Mouse (Mus musculus) layer of hippocampus, adult 2 months (tissue): ENCODE data around the gene Olig2. TPM values are rescaled to one million over a fixed set of nuclear protein-coding genes. Genes with fewer than 3 reads are reported as not detected.
"Not testable (repeated sequence)": the region's sequence is repeated elsewhere in the genome, so short reads cannot be mapped to it uniquely, and the experiment has no call there.

Source experiments
- DNase-seq, 2 experiments: peaks; one replicate each; pipeline ENCODE4 v3.0.0; 2022; ENCODE audit warnings: low spot score in 2 of 2
- H3K27ac ChIP-seq: fragments of 200-600 bp; 2 replicates; pipeline ENCODE4 v1.8.1; 2022
- H3K4me3 ChIP-seq: fragments of 200-600 bp; 2 replicates; pipeline ENCODE4 v1.8.1; 2022; ENCODE audit warnings: mild to moderate bottlenecking
- CTCF ChIP-seq: fragments of 200-600 bp; conservative IDR thresholded peaks from 2 replicates; pipeline ENCODE4 v1.8.1; 2022; ENCODE audit warnings: antibody characterized with exemption, mild to moderate bottlenecking, moderate library complexity
- total RNA-seq, 2 experiments: library from RNA; stranded (reverse); gene quantifications; 2 replicates each; pipeline ENCODE4 v1.2.3; 2021

Gene Olig2
- total RNA-seq, 2 experiments from 2014 or later, result 25.2 to 27.1 TPM

DNA sequence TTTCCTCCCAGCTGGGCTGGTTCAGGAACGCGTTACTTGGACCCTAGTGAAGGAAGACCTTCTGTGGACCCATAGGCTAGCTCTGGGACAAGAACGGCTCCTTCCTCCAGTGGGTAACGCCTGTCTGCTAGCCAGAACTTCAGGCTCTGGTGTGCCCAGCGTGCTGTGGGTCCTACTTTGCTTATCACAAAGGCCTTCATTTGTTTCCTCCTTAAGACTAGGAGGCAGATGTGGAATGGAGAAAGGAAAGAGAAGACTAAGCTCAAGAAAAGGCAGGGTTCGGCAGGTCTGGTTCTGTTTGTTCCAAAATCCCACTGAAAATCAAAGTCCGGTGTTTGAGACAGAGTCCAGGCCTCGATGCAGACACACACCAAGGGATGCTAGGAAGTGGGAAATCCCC lies 4.4 kb downstream of the Olig2 start:
- no peak for TF ChIP-seq CTCF
- no peak overlapping the region; the same call in 1 of the 2 replicates for H3K4me3 ChIP-seq
- H3K27ac ChIP-seq, result peak overlapping the region; percentile 61
- DNase-seq, result no peak

DNA sequence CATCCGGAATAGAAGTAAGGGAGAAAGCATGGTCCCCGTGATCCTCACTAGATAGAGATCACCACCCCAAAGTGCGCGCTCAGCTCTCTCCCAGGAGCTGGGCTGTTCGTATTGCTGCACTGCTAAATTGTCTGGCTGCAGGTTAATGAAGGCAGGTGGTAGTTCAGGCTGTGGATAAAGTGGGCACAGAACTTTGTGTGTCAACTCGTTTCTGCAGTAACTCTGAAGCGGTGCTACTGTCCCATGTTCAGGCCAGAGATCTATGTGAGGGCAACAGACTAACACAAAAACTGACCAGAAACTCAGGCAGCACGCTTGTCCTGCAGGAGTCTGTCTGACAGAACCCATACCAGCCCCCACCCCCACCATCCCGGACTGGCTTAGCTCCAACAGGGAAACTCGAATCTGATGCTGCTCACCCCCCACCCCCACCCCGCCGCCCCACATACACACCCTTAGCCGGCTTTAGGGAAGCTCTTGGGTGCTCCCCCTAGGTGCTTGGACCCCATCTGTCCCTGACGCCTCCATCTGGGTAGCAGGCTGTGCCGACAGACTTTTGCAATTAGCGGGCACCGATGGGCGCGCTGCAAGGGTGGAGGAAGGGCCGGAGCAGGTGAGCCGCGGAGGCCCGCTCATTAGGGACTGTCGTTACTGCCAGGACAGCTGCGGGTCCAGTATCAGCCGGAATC lies 6.7 kb downstream of the Olig2 start:
- H3K27ac ChIP-seq, result no peak overlapping the region
- DNase-seq, result no peak
- no peak overlapping the region for H3K4me3 ChIP-seq
- no peak for TF ChIP-seq CTCF

DNA sequence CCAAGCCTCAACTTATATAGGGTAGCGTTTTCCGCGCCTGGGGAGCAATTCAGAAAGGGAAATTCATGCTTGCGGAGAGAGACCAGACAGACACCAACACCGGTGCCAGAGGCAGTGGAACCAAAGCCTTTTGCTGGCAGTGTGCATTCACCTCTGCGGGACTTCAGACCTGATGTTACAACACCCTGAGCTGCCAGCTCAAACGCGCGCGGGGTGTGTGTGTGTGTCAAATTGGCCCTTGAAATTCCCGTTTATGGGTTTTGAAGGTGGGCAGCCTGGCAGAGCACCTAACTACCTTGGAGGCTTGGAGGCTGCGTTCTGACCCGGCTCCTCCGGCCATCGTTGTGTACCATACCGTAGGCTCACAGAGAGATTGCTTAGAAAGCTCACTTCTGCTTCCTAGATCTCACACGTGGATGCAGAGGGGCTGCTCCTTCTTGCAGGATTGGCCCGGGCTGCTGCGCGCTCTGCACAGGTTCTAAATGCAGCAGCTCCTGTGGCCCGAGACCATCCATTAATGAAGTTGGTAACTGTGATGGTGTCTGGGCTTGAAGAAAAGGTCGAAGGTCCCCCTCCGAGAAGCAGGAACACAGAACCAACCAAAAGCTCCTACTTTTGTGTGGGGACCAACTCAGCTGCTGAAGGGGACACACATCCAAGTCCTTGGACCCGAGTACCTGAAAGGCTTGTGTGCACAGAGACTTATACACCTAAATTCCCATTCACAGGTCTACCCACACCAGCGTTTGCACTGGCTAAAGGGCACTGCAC lies 7.4 kb downstream of the Olig2 start:
- no peak for TF ChIP-seq CTCF
- no peak overlapping the region for H3K27ac ChIP-seq
- no peak for DNase-seq
- H3K4me3 ChIP-seq, result no peak overlapping the region

- DNase-seq, result peak in 1 of 2 experiments; percentile 21
- TF ChIP-seq CTCF, result no peak
- H3K4me3 ChIP-seq, result no peak overlapping the region
- no peak overlapping the region for H3K27ac ChIP-seq
Measured at GRCm38 (mm10) chr16:91233241-91233944, 8.1 kb downstream of the Olig2 start.

GRCm38 (mm10) chr16:91239024-91239423 lies 13.8 kb downstream of the Olig2 start:
- no peak for TF ChIP-seq CTCF
- H3K27ac ChIP-seq, result no peak overlapping the region
- no peak for DNase-seq
- H3K4me3 ChIP-seq, result no peak overlapping the region

GRCm38 (mm10) chr16:91246292-91246691 lies 21.0 kb downstream of the Olig2 start:
- Histone ChIP-seq H3K4me3 (no peak overlapping the region), H3K27ac (no peak overlapping the region)
- DNase-seq, result no peak
- TF ChIP-seq CTCF, result no peak

- H3K4me3 ChIP-seq, H3K27ac ChIP-seq, DNase-seq: not testable (repeated sequence)
Measured at GRCm38 (mm10) chr16:91255419-91256164, 30.3 kb downstream of the Olig2 start.

- no peak overlapping the region for H3K4me3 ChIP-seq
- DNase-seq, result no peak
- no peak overlapping the region for H3K27ac ChIP-seq
- no peak for TF ChIP-seq CTCF
Measured at GRCm38 (mm10) chr16:91258956-91259355, 33.7 kb downstream of the Olig2 start.

- Histone ChIP-seq H3K27ac (no peak overlapping the region), H3K4me3 (no peak overlapping the region)
- no peak for DNase-seq
- no peak for TF ChIP-seq CTCF
Measured at GRCm38 (mm10) chr16:91260861-91261260, 35.6 kb downstream of the Olig2 start.

GRCm38 (mm10) chr16:91262467-91263220 lies 37.4 kb downstream of the Olig2 start:
- no peak overlapping the region for H3K4me3 ChIP-seq
- DNase-seq, result peak; percentile 21 to 60
- H3K27ac ChIP-seq, result peak overlapping the region; percentile 74
- no peak for TF ChIP-seq CTCF

- H3K27ac ChIP-seq, result peak overlapping the region; percentile 37; the same call in 1 of the 2 replicates
- no peak overlapping the region for H3K4me3 ChIP-seq
- DNase-seq, result peak; percentile 68 to 79
- TF ChIP-seq CTCF, result no peak
Measured at GRCm38 (mm10) chr16:91265972-91266371, 40.7 kb downstream of the Olig2 start.
